Mouse (Mus musculus): Measurements from ENCODE around the gene Ccr3. TPM values are rescaled to one million over a fixed set of nuclear protein-coding genes. Genes with fewer than 3 reads are reported as not detected.
"Not testable (repeated sequence)": the region's sequence is repeated elsewhere in the genome, so short reads cannot be mapped to it uniquely, and the experiment has no call there.

The Ccr3 gene
- polyA plus RNA-seq (2014; fragmentation: Nextera tagmentation; extraction: Ambion mirVana) = 0.05 TPM in 1 of 2 replicates, not detected in the other

DNA sequence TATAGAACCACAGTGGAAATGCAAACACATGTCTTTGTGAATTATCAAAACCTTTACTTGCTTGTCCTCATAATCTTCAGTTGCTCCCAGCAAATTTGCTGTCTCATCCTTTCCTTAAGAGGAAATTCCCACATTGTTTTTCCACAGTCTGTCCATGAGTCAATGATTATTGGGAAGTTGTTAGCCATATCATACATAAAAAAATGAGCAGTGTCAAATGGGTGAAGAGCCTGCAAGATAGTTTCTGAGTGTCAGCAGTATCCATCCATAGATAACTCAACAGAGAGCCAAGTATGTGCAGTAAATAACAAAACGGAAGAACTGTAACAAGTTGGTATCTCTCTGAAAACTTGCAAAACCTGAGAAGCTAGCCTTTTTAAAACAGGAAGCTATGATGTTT is at the start of gene Ccr3:
TSS of gene Ccr3 (plus strand) at position 301 of the 400 bp plus-strand sequence.
- no peaks in the 10 kb centered on the region for H3K9me3 ChIP-seq (ENCODE audit: control insufficient read depth, low read length)
- no peak within 1 kb of the TSS for H3K4me3 ChIP-seq (ENCODE audit: control insufficient read depth in 1 of 2, insufficient read depth in 1 of 2, low read depth in 1 of 2, low read length in 2 of 2)
- no peaks in the 10 kb centered on the region for H3K27me3 ChIP-seq (ENCODE audit: control insufficient read depth, insufficient read depth, low read length)
- H3K4me2 ChIP-seq (ENCODE audit: low read length) = no peak within 1 kb of the TSS
- no peak for ATAC-seq (ENCODE audit: insufficient number of reproducible peaks, insufficient read depth, low FRiP score, low read depth)
- WGBS = 79% methylated on average over 1 of the region's 1 CpGs
- H3K4me1 ChIP-seq (ENCODE audit: control insufficient read depth in 2 of 2, insufficient read depth in 2 of 2, low read length in 2 of 2) = no peaks in the 10 kb centered on the region
- no peak within 1 kb of the TSS for H3K27ac ChIP-seq (replicated peaks in 1 of 2; ENCODE audit: control insufficient read depth in 1 of 2, insufficient read depth in 1 of 2, low read depth in 2 of 2, low read length in 2 of 2)
- H3K36me3 ChIP-seq (ENCODE audit: control insufficient read depth, insufficient read depth, low read length) = no peaks in the 10 kb centered on the region
- no peak within 1 kb of the TSS for H3K9ac ChIP-seq (ENCODE audit: low read length)

DNA sequence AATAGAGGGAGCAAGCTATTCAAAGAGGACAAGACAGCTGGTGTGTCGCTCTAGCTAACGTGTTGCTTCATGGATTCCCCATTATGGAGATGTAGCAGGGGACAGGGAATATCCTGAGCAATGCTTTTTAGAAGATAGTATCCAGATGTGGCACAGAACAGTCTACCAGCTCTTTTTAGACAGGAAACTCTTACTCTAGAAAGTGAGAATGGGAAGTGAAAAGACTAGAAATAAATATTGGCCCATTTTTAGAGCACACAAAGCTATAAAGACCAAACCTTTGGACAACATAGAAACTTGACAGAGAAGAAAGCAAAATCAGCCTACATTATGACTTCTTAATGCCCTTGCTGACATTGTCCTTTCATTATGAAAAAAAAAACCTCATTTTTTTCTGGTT is 46.1 kb upstream of the Ccr3 start:
- H3K27ac ChIP-seq (replicated peaks in 1 of 2; ENCODE audit: control insufficient read depth in 1 of 2, insufficient read depth in 1 of 2, low read depth in 2 of 2, low read length in 2 of 2) = no peak overlapping the region
- H3K4me3 ChIP-seq (ENCODE audit: control insufficient read depth in 1 of 2, insufficient read depth in 1 of 2, low read depth in 1 of 2, low read length in 2 of 2) = no peak overlapping the region
- WGBS = 64% methylated on average over 2 of the region's 2 CpGs
- H3K36me3 ChIP-seq (ENCODE audit: control insufficient read depth, insufficient read depth, low read length) = no peaks in the 10 kb centered on the region
- no peaks in the 10 kb centered on the region for H3K9me3 ChIP-seq (ENCODE audit: control insufficient read depth, low read length)
- no peak for ATAC-seq (ENCODE audit: insufficient number of reproducible peaks, insufficient read depth, low FRiP score, low read depth)
- H3K4me1 ChIP-seq (ENCODE audit: control insufficient read depth in 2 of 2, insufficient read depth in 2 of 2, low read length in 2 of 2) = no peaks in the 10 kb centered on the region
- no peaks in the 10 kb centered on the region for H3K27me3 ChIP-seq (ENCODE audit: control insufficient read depth, insufficient read depth, low read length)
- no peak overlapping the region for H3K9ac ChIP-seq (ENCODE audit: low read length)
- H3K4me2 ChIP-seq (ENCODE audit: low read length) = no peak overlapping the region

DNA sequence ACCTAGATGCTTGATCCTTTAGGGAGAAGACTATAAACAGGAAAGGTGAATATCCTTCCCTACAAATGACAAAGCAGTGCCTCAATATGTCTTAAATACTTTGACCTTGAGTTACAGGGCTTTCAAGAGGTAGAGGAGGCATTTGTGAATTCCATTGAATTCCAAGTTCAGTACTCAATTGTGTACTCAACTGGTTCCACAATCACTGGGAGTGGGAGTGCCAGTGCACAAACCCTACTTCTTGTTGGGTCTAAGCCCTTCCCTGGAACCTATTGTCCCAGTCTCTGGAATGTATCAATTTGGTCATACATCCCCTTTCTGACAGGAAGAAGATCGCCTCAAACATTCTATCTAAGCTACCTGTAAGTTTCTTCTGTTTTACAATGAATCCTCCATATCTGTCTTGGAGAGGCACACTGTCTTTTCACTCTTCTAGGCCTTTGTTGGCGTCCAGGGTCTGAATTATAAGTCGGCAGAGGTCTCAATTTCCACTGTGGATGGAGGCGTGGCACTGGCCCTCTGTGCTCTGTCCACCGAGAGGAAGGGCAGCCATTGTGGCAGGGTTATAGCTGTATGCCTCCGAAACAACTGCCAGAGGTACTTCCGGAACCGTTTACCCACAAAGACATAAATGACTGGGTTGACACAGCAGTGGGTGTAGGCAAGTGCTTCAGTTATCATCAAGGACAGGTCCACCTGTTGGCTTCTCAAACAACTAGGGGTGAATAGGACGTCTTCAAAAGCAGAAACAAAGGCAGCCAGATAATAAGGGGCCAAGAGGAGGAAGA is 44.7 kb upstream of the Ccr3 start:
- Histone ChIP-seq H3K36me3 (ENCODE audit: control insufficient read depth, insufficient read depth, low read length) (no peaks in the 10 kb centered on the region), H3K4me2 (ENCODE audit: low read length) (no peak overlapping the region), H3K27me3 (ENCODE audit: control insufficient read depth, insufficient read depth, low read length) (no peaks in the 10 kb centered on the region), H3K9ac (ENCODE audit: low read length) (no peak overlapping the region), H3K4me3 (ENCODE audit: control insufficient read depth in 1 of 2, insufficient read depth in 1 of 2, low read depth in 1 of 2, low read length in 2 of 2) (no peak overlapping the region), H3K4me1 (ENCODE audit: control insufficient read depth in 2 of 2, insufficient read depth in 2 of 2, low read length in 2 of 2) (no peaks in the 10 kb centered on the region), H3K27ac (replicated peaks in 1 of 2; ENCODE audit: control insufficient read depth in 1 of 2, insufficient read depth in 1 of 2, low read depth in 2 of 2, low read length in 2 of 2) (no peak overlapping the region), H3K9me3 (ENCODE audit: control insufficient read depth, low read length) (no peaks in the 10 kb centered on the region)
- 72% methylated on average over 9 of the region's 9 CpGs for WGBS
- no peak for ATAC-seq (ENCODE audit: insufficient number of reproducible peaks, insufficient read depth, low FRiP score, low read depth)

DNA sequence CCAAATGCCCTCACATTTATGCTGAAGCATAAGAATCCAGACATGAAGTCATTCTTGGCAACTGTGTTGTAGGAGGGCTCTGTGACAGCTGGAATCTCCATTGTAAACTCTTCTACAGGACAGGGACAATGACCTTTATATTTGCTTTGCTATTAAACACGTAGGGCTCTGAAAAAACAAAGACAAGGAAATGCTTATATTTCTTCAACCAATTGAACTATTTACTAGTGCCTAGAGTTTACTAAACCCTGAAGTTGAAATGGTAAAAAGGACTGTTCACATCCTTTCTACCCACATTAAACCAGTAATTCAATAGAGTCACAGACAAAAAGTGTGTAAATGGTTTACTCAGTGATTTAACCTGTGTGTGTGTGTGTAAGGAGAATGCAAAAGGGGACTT is 43.5 kb upstream of the Ccr3 start, which contains the start of gene Ccr1l1:
TSS of gene Ccr1l1 (minus strand) at position 101 of the 400 bp plus-strand sequence.
- no peak within 1 kb of the TSS for H3K4me2 ChIP-seq (ENCODE audit: low read length)
- H3K9ac ChIP-seq (ENCODE audit: low read length) = no peak within 1 kb of the TSS
- H3K4me3 ChIP-seq (ENCODE audit: control insufficient read depth in 1 of 2, insufficient read depth in 1 of 2, low read depth in 1 of 2, low read length in 2 of 2) = no peak within 1 kb of the TSS
- no peaks in the 10 kb centered on the region for H3K4me1 ChIP-seq (ENCODE audit: control insufficient read depth in 2 of 2, insufficient read depth in 2 of 2, low read length in 2 of 2)
- no peaks in the 10 kb centered on the region for H3K27me3 ChIP-seq (ENCODE audit: control insufficient read depth, insufficient read depth, low read length)
- no peaks in the 10 kb centered on the region for H3K9me3 ChIP-seq (ENCODE audit: control insufficient read depth, low read length)
- ATAC-seq (ENCODE audit: insufficient number of reproducible peaks, insufficient read depth, low FRiP score, low read depth) = no peak
- WGBS = 54% methylated on average over 1 of the region's 1 CpGs
- no peaks in the 10 kb centered on the region for H3K36me3 ChIP-seq (ENCODE audit: control insufficient read depth, insufficient read depth, low read length)
- no peak within 1 kb of the TSS for H3K27ac ChIP-seq (replicated peaks in 1 of 2; ENCODE audit: control insufficient read depth in 1 of 2, insufficient read depth in 1 of 2, low read depth in 2 of 2, low read length in 2 of 2)

DNA sequence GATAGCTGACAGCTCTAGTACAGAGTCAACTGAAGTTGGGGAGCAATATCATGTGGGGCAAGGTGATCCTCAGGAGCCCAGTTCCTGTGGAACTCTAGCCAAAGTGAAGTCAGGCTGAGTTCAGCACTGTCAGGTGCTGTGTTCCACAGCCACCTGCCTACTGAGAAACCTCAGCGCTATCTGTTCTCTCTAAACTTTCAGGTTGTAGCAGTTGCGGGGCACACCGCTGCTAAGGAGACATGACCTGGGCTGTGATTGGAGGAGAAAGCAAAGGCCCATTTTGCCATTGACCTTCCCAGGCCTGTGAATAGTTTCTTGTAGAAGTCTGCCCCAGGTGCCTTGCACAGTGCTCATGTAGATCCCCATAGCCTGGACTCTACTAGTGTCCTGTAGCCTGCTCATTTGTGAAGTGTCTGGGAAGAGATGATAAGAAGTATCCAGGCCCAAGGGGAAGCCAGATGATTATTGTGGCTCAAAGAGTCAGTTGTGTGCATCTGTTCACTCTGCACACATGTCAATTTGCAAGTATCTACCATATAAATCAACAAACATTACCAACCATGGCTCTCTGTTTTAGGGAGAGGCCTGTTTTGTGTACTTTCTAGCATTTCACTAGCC is 40.8 kb upstream of the Ccr3 start:
- ATAC-seq (ENCODE audit: insufficient number of reproducible peaks, insufficient read depth, low FRiP score, low read depth) = not testable (repeated sequence)

DNA sequence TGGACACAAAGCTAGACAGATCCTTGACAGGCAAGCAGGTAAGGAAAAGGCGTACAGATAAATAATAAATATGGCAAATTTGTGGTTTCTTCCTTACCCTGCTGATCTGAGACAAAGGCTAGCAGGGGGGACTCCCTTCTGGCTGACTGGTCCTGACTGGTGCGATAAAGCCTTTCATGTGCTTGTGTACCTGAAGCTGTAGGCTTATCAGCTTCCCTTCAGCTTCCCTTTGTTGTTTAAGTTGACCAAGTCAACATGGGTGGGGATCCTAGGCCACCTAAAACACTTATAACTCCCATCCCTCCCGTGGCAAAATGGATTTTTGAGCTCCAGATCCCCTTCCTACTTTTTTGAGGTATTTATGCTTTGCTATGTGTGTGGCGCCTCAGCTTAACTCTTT is 39.9 kb upstream of the Ccr3 start:
- Histone ChIP-seq H3K9me3 (ENCODE audit: control insufficient read depth, low read length) (no peaks in the 10 kb centered on the region), H3K27ac (replicated peaks in 1 of 2; ENCODE audit: control insufficient read depth in 1 of 2, insufficient read depth in 1 of 2, low read depth in 2 of 2, low read length in 2 of 2) (no peak overlapping the region), H3K4me3 (ENCODE audit: control insufficient read depth in 1 of 2, insufficient read depth in 1 of 2, low read depth in 1 of 2, low read length in 2 of 2) (no peak overlapping the region), H3K9ac (ENCODE audit: low read length) (no peak overlapping the region), H3K4me1 (ENCODE audit: control insufficient read depth in 2 of 2, insufficient read depth in 2 of 2, low read length in 2 of 2) (no peaks in the 10 kb centered on the region), H3K27me3 (ENCODE audit: control insufficient read depth, insufficient read depth, low read length) (no peaks in the 10 kb centered on the region), H3K36me3 (ENCODE audit: control insufficient read depth, insufficient read depth, low read length) (no peaks in the 10 kb centered on the region), H3K4me2 (ENCODE audit: low read length) (no peak overlapping the region)
- WGBS = 68% methylated on average over 4 of the region's 4 CpGs
- no peak for ATAC-seq (ENCODE audit: insufficient number of reproducible peaks, insufficient read depth, low FRiP score, low read depth)

More for the DNA sequence above, 40.8 kb upstream of the Ccr3 start:
- not testable (repeated sequence) for H3K4me2 ChIP-seq (ENCODE audit: low read length); H3K9me3 ChIP-seq (ENCODE audit: control insufficient read depth, low read length); H3K9ac ChIP-seq (ENCODE audit: low read length); H3K27me3 ChIP-seq (ENCODE audit: control insufficient read depth, insufficient read depth, low read length); H3K4me3 ChIP-seq (ENCODE audit: control insufficient read depth in 1 of 2, insufficient read depth in 1 of 2, low read depth in 1 of 2, low read length in 2 of 2); H3K36me3 ChIP-seq (ENCODE audit: control insufficient read depth, insufficient read depth, low read length); H3K27ac ChIP-seq (replicated peaks in 1 of 2; ENCODE audit: control insufficient read depth in 1 of 2, insufficient read depth in 1 of 2, low read depth in 2 of 2, low read length in 2 of 2); H3K4me1 ChIP-seq (ENCODE audit: control insufficient read depth in 2 of 2, insufficient read depth in 2 of 2, low read length in 2 of 2)
- no CpG with 5 or more reads among the region's 3 CpGs for WGBS

DNA sequence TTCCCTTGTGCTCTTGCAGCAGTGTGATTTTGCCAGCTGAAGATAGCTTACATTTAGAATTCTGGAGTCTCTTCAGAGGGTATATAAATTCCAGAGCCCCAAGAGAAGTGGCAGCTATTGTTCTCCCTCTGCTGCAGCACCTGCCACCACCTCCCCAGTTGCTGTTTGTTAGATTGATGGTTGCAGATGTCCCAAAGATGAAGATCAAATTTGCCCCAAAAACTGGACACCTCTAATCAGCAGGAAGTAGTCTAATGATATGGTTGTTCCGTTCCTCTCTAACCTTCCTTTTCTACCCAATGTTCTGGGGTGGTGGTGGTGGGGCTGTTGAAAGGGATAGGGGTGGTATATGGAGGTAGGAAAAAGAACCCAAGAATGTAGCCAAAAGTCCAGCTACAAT is 39.1 kb upstream of the Ccr3 start:
- Histone ChIP-seq H3K4me1 (ENCODE audit: control insufficient read depth in 2 of 2, insufficient read depth in 2 of 2, low read length in 2 of 2) (no peaks in the 10 kb centered on the region), H3K4me2 (ENCODE audit: low read length) (no peak overlapping the region), H3K4me3 (ENCODE audit: control insufficient read depth in 1 of 2, insufficient read depth in 1 of 2, low read depth in 1 of 2, low read length in 2 of 2) (no peak overlapping the region), H3K36me3 (ENCODE audit: control insufficient read depth, insufficient read depth, low read length) (no peaks in the 10 kb centered on the region), H3K9ac (ENCODE audit: low read length) (no peak overlapping the region), H3K27ac (replicated peaks in 1 of 2; ENCODE audit: control insufficient read depth in 1 of 2, insufficient read depth in 1 of 2, low read depth in 2 of 2, low read length in 2 of 2) (no peak overlapping the region), H3K9me3 (ENCODE audit: control insufficient read depth, low read length) (no peaks in the 10 kb centered on the region), H3K27me3 (ENCODE audit: control insufficient read depth, insufficient read depth, low read length) (no peaks in the 10 kb centered on the region)
- WGBS = 71% methylated on average over 1 of the region's 1 CpGs
- ATAC-seq (ENCODE audit: insufficient number of reproducible peaks, insufficient read depth, low FRiP score, low read depth) = no peak

Data from heart, embryonic 14.5 days (tissue).